Mouse (Mus musculus) C2C12 (cell line): ENCODE data around the gene Hecw2.

Experiments
- CTCF ChIP-seq: IDR thresholded peaks from one replicate; pipeline ENCODE4 v1.5.1; 2011; ENCODE audit not compliant: control insufficient read depth, insufficient read depth, insufficient read length
- MAX ChIP-seq: IDR thresholded peaks from one replicate; pipeline ENCODE4 v1.6.1; 2011; ENCODE audit warnings: mild to moderate bottlenecking, control low read depth
- MYOD1 ChIP-seq: IDR thresholded peaks from one replicate; pipeline ENCODE4 v1.6.1; 2011; ENCODE audit warnings: low read depth; ENCODE audit not compliant: control insufficient read depth, insufficient read length
- MYOG ChIP-seq: IDR thresholded peaks from one replicate; pipeline ENCODE4 v1.6.1; 2011; ENCODE audit not compliant: control insufficient read depth, insufficient read length; ENCODE audit errors: extremely low read depth
- USF1 ChIP-seq: IDR thresholded peaks from one replicate; pipeline ENCODE4 v1.6.1; 2011; ENCODE audit warnings: low read depth, mild to moderate bottlenecking, control low read depth, moderate library complexity

- no peak for TF ChIP-seq CTCF
- TF ChIP-seq USF1, result no peak
- TF ChIP-seq MYOD1, result no peak
- TF ChIP-seq MAX, result no peak
- no peak for TF ChIP-seq MYOG
Observed at GRCm38 (mm10) chr1:53867316-53867715, 327.7 kb downstream of the Hecw2 start.
